Mouse (Mus musculus) embryo, embryonic 11 days (tissue): ENCODE data around the gene Cd4.
"Not testable (repeated sequence)": the region's sequence is repeated elsewhere in the genome, so short reads cannot be mapped to it uniquely, and the experiment has no call there.

Experiments
- DNase-seq: peaks from one replicate; pipeline ENCODE4 v3.0.0-alpha.2; 2015

Gene Cd4

DNA sequence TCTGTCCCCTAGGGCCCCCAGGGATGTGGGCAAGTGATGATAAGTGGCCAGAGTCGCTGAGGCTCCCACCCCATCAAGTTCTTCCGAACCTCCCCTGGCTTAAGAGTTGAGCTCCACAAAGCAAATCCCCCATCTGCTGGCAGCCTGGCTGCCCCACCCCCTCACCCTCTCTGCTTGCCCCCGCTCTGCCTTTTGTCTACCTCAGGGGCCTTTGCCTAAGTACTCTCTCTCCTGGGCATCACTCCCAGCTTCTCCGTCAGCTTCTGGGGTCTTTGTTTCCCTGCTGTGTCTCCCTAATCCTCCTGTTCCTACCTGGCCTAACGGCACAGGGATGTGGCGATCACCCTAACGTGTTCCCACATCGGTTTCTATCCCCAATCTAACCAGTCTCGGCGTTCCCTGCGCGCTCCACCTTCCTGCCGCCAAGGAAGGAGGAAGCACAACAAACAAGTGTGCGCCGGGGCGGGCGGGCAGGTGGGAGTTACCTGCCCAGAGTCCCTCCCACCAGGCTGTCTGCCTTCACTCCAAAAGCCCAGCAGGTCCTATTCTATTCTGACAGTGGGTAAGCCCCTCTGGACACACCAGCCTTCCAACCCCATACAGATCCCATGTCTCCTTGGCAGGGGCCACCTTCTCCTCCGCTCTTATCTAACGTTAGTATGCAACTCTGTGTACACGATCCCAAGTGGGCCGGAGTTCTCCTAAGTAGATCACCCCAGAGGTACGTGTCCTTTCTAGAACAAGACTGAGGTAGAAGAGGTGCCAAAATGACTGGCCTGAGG is 27.3 kb upstream of the Cd4 start:
- no peak for DNase-seq

DNA sequence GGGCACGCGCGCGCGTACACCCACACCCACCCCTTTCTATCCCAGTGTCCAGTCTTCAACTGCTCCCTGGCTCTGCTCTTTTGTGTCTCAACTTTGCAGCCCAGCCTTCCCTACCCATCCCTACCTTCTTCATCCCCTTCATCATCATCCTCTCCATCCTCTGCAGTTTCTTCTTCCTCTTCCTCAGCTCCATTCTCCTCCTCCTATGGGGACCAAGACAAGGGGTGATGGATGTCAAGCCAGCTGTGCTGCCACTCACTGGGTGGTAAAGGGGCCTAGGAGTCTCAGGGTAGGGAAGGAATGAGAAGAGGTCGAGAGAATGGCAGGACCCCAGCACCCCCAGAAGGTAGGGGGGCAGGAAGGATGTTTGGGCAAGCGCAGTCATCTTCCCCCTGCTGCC is 26.5 kb upstream of the Cd4 start:
- no peak for DNase-seq

DNA sequence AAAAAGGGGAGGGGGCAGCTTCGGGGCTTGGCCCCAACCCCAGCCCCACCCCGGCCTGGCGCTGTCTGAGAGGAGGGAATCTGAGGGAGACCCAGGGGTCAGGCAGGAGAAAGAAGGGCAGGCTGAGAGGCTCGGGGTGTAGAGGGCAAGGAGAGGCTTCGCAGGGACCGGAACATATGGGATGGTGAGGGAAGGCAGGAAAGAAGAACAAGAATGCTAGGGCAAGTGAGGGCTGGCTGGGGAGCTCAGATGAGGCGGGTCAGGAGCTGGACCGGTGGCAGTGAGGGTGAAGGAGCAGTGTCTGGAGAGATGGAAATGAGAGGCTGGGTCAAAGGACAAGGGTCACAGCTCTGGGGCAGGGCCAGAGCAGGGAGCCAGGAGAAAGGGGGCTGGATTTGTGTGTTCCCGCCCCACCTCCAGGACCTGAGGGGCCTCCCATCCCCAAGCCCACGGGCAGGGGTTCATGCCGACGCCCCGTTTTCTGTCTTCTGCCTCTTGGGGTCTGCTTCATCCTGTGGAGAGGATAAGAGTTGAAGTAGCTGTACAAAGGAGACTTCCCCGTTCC is 25.8 kb upstream of the Cd4 start:
- no peak for DNase-seq

DNA sequence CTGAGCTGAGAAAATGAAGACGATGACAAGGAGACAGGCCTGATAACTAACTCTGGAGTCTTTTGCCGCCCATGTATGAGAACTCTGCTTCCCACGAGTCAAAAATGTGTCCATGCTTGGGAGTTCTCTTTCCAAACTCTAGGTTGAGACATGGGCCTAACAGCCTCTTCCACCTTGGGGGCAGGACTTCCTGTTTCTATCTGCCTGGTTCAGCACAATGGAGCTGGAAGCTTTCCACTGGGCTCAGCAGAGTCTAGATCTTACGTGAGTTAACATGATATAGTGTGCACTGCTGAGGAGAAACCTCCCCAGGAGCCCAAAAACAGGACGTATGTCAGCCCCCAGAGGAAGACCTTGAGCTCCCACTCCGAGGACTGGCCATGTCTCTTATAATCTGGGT is 25.2 kb upstream of the Cd4 start:
- no peak for DNase-seq

DNA sequence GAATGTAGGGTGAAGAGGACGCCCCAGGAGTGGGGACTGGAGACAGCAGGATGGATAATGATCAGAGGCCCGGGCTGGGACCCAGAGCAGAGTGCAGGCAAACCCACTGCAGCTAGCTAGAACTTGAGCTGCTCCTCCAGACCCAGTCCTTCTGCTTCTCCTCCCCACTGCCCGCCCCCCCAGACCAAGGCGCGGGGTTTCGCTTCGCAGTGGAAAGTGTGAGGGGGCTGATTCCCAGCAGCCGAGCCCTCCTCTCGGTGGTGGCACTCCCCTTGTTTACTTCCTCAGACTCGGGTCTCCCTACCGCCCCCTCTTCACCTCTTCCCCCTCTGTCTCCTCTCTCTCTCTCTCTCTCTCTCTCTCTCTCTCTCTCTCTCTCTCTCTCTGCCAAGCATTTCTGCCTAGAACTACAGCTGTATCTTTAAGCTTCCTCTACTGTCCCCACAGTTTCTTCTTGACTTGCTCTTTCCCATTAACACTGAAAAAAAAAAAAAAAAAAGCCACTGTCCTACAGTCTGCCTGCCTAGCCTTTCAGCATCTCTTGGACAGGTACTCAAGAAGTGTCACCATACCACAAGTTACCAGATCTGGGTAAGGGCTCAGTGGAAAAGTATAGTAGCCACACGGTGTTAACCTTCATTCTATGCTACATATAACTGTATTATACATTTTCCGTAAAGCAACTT is 23.7 kb upstream of the Cd4 start, which contains the start of gene Lag3:
TSS of gene Lag3 (minus strand) at position 173 of the 686 bp plus-strand sequence.
- DNase-seq = no peak

DNA sequence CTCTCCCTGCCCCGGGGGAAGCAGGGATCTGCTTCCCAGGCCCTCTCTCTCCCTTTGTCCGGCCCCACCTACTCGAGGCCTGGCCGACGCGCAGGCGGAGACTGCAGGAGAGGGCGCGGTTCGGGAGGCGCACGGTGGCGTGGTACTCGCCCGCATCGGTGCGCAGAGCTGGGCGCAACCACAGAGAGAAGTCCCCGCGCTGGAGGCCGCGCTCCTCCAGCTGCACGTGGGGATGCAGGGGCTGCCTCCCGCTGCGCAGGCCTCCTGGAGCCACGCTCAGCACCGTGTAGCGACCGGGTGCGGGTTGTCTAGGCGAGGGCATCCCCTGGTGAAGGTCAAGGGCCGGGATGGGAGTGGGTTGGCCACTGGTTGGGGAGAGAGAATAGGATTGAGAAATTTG is 22.0 kb upstream of the Cd4 start:
- peak; percentile 71 for DNase-seq

DNA sequence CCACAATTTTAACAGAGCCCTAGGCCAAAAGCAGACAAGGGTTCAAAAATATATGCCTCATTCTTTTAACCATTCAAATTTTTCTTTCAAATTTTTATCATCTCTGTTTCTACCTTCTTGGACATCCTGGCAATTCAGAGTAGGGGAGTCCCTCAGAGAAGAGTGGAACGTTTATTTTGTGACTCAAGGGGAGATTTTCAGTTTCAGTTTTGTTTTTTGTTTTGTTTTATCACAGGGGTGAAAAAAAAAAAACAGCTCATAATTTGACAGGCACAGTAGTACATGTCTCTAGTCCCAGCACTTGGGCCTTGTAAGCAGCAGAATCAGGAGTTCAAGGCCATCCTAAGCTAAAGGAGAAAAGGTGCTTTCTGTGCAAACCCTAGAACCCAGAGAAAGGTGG is 19.7 kb upstream of the Cd4 start:
- DNase-seq = no peak

DNA sequence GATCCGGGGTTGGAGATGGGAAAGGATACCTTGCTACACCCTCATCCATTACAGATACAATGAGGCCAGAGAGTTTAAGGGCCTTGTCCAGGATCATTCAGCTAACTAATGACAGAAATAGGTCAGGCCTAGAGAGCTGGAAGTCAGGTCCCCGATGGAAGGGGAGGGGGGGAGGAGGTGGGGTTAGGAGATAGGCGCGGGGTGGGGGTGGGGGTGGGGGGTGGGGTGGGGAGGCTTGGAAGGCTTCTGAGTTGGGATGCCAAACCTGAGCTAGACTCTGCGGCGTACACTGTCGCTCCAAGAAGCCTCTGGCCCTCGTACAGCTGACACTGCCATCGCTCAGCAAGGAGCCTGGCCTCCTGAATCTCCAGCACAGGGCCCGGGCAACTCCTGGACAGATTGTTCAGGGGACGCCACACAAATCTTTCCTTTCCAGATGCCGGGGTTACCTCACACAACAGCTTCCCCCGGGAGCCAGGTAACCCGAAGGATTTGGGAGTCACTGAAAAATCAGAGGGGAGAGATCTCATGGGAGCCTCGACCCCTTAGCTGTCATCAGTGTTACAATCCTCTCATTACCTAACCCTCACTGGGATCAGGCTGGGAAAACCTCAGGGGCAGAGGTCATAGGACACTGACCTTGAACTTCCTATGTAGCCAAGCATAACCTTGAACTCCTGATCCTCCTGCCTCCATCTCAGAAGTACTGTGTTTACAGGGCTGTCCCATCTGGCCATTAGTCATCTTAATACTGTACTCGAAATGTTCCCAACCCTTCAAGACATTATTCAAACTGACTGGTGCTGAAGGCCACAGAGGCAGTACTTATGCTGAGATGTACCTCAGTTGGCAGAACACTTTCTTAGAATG is 17.2 kb upstream of the Cd4 start:
- DNase-seq = no peak

DNA sequence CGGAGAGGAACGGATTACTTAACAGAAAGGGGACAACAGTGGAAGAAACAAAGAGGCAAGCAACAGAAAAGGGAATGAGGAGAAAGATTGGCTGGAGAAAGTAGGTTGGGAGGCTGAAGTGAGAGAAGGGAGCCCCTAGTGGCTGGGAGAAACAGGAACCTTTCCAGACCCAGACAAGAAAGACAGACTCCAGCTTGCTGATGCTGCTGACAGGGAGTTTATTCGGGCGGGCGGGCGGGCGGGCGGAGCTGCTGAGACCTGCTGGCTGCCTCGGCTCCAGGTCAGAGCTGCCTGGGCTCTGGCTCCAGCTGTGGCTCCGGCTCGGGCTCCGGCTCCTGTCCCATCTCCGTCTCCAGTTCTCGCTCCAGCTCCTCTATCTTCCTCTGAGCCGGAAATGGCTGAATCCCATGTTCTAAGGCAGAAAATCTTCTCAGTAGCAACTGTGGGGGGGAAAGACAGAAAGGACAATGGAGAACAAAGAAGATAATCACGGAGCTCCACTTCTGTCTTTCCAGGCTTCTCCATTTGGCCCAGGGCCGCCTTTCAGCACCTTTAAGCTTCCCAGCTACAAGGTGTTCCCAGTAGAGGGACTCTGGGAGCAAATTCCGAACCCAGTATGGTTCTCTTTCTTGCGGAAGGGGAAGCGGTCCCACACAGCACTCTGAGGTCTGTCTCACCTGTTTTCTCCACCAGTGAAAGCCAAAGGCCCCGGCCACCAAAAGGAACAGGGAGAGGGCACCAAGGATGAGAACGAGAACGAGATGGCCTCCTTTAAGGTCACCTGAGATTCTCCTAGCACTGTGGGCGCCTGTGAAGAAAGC is 16.4 kb upstream of the Cd4 start:
- peak; percentile 88 for DNase-seq

DNA sequence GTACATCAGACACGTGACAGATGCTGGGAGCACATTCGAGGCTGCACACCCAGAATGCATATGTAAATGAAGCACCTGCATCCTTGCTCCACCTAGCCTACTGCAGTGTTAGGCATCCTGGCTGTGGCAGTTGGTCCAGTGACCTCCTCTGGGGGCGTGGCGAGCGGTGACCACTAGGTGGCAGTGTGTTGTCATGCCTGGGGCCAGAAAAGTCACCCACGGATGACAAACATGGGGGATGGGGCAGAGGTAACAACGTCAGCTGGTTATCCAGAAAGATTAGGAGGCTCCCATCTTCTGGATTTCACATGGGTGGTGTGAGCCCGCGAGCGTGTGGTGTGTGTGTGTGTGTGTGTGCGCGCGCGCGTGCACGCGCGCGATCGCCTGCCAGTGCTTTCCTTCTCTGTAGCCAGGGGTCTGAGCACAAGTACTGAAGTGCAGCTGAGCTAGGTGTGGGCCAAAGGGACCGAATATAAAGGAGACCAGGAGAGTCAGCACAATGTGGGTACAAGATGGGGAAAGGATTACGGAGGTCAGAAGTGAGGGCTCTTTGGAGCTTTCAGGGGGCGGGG is 15.6 kb upstream of the Cd4 start:
- peak; percentile 94 for DNase-seq

DNA sequence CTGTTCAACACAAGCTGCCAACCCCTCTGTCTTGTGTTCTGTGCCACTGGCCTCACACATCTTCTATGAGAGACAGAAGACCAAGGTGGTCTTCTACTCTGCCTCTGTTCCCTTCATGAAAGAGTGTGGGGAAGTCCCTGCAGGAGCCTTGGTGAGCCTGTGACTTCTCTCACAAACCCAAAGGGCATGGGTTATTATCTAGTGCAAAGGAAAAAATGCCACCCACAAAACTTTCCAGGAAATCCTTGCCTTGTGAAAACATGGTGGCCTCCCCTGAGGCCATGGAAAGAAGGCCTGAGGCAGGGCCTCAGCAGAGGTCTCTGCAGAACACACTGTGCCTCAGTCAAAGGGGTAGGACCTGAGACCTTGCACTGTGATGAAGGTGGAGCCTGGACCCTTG is 13.8 kb upstream of the Cd4 start:
- no peak for DNase-seq

DNA sequence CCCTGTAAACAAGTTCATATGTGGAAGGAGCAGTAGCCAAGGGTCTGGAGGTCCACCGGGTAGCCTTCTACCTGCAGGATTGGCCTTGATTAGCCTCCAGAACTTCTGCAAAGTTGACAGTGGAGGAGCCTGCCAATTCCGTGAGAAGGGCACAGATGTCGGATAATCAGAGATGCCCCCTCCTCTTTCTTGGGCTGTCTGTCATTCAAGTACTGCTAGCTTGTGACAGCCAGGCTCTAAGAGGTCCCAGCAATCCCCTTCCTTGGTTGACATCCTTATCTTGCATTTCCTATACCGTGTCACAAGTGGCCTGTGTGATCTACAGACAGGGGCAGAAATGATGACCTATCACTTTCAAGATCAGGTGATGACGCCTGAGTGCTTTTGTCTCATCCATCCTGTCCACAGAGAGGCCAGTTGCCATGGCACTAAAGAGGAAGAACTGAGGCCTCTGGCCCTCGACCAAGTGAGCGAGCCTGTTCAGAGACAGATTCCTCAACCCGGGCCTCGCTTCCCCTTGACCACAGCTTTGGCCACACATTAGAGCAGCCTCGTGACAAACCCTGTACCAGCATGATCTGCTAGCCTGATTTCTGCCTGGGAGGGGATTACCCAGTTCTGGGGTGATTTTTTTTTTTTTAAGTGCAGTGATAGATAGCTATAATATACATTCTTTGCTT is 12.9 kb upstream of the Cd4 start:
- no peak for DNase-seq

DNA sequence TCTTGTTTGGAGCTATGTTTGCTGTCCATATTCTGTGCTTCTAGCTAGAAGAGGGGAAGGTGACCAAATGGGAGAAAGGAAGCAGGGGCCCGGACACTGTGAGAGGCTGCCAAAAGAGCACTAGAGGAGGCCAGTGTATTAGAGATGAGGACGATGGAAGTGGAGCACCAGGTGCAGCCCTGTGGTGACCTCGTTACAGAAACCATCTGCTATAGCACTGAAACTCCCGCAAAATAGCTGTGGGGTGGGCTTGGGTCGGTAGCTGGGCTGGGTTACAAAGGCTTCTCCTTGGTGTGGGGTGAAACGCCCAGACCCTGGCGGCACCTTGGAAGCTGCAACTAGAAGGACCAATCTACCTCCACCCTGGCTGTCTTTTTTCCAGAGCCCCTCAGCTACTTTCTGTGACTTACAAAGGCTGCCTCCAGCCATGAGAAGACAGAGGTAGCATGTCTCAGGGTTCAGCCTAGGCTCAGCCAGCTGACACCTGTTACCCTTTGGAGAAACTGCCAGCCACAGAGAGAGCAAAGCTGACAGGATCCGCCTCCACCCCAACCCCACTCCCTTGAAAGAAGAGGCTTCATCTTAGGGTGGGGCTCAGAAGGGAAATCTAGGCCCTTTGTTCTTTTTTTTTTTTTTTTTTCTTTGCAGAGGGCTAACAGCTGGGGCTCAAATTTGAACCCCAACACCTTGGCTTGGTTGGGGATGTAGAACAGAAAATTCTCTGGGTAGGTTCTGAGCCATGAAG is 12.2 kb upstream of the Cd4 start:
- no peak for DNase-seq

DNA sequence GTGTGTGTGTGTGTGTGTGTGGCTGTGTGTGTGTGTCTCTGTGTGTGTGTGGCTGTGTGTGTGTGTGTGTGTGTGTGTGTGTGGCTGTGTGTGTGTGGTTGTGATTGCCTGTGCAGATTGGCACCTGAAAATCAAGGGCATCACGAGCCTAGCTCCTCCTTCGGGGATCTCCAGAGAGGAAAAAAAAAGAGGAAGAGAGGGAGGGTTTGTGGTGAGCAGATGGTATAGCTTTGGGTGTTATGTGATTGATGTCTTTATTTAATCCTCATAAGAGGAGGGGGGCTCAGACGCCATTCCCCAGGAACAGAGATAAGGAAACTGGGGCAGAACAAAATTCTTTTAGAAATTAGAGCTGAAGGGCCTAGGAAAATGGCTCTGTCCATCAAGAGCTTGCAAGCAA is 10.3 kb upstream of the Cd4 start:
- DNase-seq = no peak

DNA sequence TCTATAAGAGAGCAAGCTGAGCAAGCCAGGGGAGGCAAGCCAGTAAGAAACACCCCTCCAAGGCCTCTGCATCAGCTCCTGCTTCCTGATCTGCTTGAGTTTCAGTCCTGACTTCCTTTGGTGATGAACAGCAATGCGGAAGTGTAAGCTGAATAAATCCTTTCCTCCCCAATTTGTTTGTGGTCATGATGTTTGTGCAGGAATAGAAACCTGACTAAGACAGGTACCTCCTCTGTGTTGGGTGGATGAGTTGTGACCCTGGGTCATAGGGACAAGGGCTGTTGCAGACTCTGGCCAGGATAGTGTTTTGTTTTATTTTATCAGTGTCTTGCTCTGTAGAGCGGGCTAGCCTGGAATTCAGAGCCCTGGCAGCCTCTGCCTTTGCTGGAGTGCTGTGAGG is 6.1 kb upstream of the Cd4 start:
- DNase-seq = not testable (repeated sequence)

DNA sequence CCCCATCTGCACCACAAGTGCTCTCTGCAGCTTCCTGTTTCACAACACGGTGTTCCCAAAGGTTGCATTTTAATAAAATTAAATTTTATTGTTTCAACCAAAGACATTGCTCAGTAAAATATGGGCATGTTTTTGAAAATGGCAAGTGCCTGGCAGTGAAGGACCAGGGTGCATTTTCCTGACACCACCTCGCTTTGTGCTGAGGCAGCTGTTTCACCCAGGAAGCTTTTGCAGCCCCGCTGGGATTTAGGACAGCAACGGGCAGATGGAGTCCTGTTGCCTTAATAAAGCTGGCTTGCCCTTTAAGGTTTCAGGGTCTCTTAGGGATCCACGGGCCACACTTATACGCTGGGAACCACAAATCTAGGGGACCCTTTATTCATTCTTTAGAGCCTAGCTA is 3.0 kb upstream of the Cd4 start:
- no peak for DNase-seq

DNA sequence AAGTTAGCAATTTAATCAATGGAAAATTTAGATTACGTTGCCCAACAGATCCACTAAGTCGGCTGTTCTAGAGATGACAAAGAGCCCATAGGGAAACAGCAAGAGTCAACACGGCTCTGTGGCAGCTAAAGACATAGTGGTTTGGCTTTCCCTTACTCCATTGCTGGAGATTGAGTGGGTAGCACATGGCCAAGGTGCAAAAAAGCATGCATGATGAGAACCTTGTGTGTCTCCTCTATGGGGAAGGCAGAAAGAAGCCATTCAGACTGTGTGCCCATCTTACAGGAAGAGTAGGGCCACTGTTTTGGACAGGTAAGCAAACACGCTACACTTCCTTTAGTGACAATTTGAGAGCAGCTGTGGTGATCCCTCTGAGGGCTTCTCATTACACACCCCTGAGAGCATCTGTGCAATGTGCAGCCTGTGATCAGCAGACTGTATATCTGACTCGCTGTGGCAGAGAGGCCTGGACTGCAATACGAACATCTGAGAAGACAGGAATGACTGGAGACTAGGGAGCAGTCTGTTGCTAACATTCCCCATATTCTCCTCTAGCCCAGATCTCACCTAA is 619 bp upstream of the Cd4 start:
- DNase-seq = no peak

DNA sequence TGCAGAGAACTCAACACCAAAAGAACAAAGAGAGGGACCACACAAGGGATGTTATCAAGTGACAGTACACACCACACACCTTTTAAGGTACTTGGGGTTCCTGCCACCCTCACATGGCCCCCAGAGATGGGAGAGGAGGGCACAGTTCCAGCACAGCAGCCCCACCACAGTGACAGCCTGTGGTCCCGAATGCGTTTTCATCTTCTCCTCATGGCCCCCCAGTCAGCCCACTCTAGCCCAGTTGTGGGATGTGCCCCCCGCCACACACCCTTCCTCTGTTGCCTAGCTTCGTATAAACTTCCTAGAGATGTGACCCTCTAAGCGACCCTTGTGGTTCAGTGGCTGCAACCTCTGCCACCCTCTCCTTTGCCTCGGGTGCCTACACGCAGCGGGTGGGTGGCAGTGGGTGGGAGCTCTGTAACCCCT is 2.1 kb downstream of the Cd4 start:
- no peak for DNase-seq

DNA sequence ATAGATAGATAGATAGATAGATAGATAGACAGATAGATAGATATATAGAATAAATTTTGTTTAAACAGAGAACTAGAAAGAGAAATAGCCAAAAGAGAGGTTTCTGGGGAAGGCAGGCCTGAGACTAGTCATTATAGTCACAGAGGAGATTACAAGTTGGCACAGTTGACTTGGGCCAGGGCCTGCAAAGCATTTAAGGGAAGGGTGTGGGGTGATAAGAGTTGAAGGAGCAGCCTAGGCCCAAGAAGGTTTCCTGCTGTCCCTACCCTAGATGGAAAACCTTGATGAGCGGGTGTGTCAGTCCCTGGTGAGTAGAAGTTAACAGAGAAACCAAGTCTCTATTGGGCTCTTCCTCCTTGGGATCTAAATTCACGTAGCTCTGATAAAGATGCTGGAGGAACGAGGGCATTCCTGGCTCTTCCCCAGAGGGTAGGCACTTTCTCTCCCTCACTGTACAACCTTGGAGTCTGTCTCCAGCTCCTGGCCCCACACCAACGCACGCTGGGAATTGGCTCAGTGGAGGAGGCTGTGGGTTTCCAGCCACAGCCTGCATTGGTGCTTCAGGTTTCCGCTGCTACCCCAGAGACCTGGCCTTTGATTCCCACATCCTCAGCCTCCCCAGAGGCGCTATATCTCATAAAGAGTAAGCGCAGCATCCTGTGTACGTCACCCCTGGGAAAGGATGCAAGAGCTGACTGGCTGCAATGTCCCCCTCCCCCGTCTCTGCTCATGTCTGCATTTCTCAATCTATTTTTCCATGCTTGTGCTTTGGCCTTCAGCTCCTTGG is 3.1 kb downstream of the Cd4 start:
- DNase-seq = no peak
